Mouse (Mus musculus) E14TG2a.4 (cell line): ENCODE data around the gene Nmnat1.

Source experiments
- CTCF ChIP-seq: conservative IDR thresholded peaks from 2 replicates; pipeline ENCODE4 v1.5.1; 2014; ENCODE audit warnings: low read length
- NANOG ChIP-seq: IDR thresholded peaks from 2 replicates; pipeline ENCODE4 v1.6.1; 2014; ENCODE audit warnings: borderline replicate concordance, low read length, mixed read lengths
- POU5F1 ChIP-seq: IDR thresholded peaks from 2 replicates; pipeline ENCODE4 v1.6.1; 2014; ENCODE audit warnings: low read length, borderline replicate concordance

- TF ChIP-seq CTCF (no peak), POU5F1 (no peak), NANOG (no peak)
These were observed 40.2 kb upstream of the Nmnat1 start for GRCm38 (mm10) chr4:149525170-149525569.
